Comparison of ENCODE assay signal across 11 mouse cellular contexts in the genomic region with DNA sequence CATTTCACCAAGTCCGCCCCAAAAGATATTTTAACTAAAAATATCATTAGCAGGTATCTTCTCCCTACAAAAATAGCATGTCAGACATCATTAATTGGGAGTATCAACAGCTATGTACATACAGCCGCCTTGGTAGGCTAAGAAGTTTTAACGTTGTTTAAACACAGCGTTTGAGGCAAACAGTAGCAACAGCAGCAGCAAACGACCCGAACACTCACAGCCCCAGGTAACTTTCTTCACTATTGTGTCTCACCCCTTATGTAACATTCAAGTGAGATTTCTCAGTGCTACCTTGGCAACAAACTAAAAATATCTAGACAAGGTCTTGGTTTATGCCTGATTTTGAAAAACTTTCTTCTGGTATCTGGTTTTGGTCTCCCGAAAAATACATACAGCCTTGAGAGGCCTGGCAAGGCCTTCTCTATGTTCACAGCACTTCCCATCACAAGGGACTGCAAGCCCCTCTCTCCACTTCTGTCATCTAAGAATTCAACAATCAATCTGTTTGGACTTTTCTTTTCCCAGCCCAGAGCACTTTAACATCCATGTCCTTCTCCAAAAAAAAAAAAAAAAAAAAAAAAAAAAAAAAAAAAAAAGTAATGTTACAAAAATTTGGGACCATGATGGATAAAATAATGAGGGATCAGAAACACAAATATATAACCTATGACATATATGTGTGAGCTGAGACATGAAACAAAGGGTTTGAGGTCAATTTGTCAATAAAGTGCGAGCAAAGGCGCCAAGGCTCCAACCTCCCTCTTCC. TPM values are rescaled to one million over a fixed set of nuclear protein-coding genes. Genes with fewer than 3 reads are reported as not detected.
DNase-seq lines count a peak whose midpoint lies in the region; ATAC-seq and TF ChIP-seq lines count a peak whose summit lies in the region.
"Had no signal": no experiment of that assay in that cellular context is flagged by ENCODE, and none has a peak within 500 bp of the region (broad histone marks: within the 10 kb centered on the region; RNA-seq: fewer than 3 reads in every experiment).

No protein-coding gene starts in this region.

- no peak overlapping the region; the same call in 1 of the 2 replicates for H3K4me3 ChIP-seq in heart, adult 2 months
- H3K4me3 ChIP-seq in CH12.LX (replicated peaks in 1 of 3; ENCODE audit: low read depth in 2 of 3, low read length in 2 of 3, poor library complexity in 1 of 3) = peak overlapping the region; percentile 75 to 92 (median 82)
- H3K4me3 ChIP-seq in forebrain, embryonic 14.5 days (ENCODE audit: low read depth, low read length) = no peak overlapping the region
- no peak overlapping the region for H3K4me3 ChIP-seq in midbrain, embryonic 11.5 days (ENCODE audit: low read depth, low read length)

- dilution Hi-C loops in CH12.LX (cut with MboI; ENCODE audit: extremely low pct_ligation_motif_present, extremely low pct_unique_long_range_greater_than_20kb, low sequenced_read_pairs) = no loop called here

- no peak for TF ChIP-seq POLR2A in heart, adult 2 months (IDR thresholded peaks at IDR 0.05; ENCODE audit: insufficient read depth, low read depth, low read length)
- TF ChIP-seq POLR2A in CH12.LX (IDR thresholded peaks at IDR 0.05; ENCODE audit: low read depth, low read length) = no peak

- no peaks in the 10 kb centered on the region for H3K27me3 ChIP-seq in heart, adult 2 months (ENCODE audit: control insufficient read depth, insufficient read depth, low read length)
- H3K27me3 ChIP-seq in CH12.LX (replicated peaks) = no peaks in the 10 kb centered on the region
- peaks cover 31% of the 10 kb centered on the region for H3K27me3 ChIP-seq in forebrain, embryonic 14.5 days (replicated peaks; ENCODE audit: control insufficient read depth, insufficient read depth, low read length)
- peaks cover 52% of the 10 kb centered on the region for H3K27me3 ChIP-seq in midbrain, embryonic 11.5 days (ENCODE audit: control insufficient read depth, insufficient read depth, low read length)

- H3K9ac ChIP-seq in heart, adult 2 months (ENCODE audit: low read depth, low read length) = peak overlapping the region; percentile 99
- peak overlapping the region; percentile 67 for H3K9ac ChIP-seq in CH12.LX (ENCODE audit: insufficient read depth, low read depth)
- no peak overlapping the region for H3K9ac ChIP-seq in forebrain, embryonic 14.5 days (ENCODE audit: low read length)
- no peak overlapping the region for H3K9ac ChIP-seq in midbrain, embryonic 11.5 days (ENCODE audit: low read length)
- H3K9ac ChIP-seq: limb, embryonic 15.5 days had no signal

- H3K36me3 ChIP-seq in heart, adult 2 months (ENCODE audit: control insufficient read depth, insufficient read depth, low read length) = peaks cover 8% of the 10 kb centered on the region
- peaks cover 2 to 45% of the 10 kb centered on the region in 2 experiments for H3K36me3 ChIP-seq in CH12.LX (replicated peaks in 1 of 2; ENCODE audit: control insufficient read depth in 1 of 2, insufficient read depth in 1 of 2, low read length in 1 of 2)
- H3K36me3 ChIP-seq in forebrain, embryonic 14.5 days (ENCODE audit: control insufficient read depth, insufficient read depth, low read length) = no peaks in the 10 kb centered on the region
- H3K36me3 ChIP-seq in midbrain, embryonic 11.5 days (ENCODE audit: control insufficient read depth, insufficient read depth, low read length) = no peaks in the 10 kb centered on the region
- H3K36me3 ChIP-seq: limb, embryonic 15.5 days had no signal

- intact Hi-C loops in heart, adult 2 months (cut with DNase I) = no loop called here
- intact Hi-C loops in heart, postnatal 14 days (cut with DNase I) = loop anchor here (5.0 kb wide), 1 partner anchor 301 kb away; no protein-coding TSS in a partner anchor
- intact Hi-C loops in left cerebral cortex, postnatal 25 days (cut with DNase I) = loop anchor here (10.0 kb wide), 1 partner anchor 713 kb away; the partner anchor contains the start of genes Fgfr1op2 and Ints13

- no peak for TF ChIP-seq CTCF in heart, adult 2 months (IDR thresholded peaks at IDR 0.05)
- TF ChIP-seq CTCF in CH12.LX (conservative IDR thresholded peaks at IDR 0.05 in 1 of 2, IDR thresholded peaks at IDR 0.05 in 1 of 2; ENCODE audit: low read depth in 2 of 2, low read length in 2 of 2) = no peak

- no peak for TF ChIP-seq RAD21 in CH12.LX (IDR thresholded peaks at IDR 0.05; ENCODE audit: low read depth, low read length)

- peaks cover 9% of the 10 kb centered on the region for H3K4me1 ChIP-seq in heart, adult 2 months (ENCODE audit: control insufficient read depth, insufficient read depth, low read length)
- peaks cover 11 to 46% of the 10 kb centered on the region in 2 experiments for H3K4me1 ChIP-seq in CH12.LX (ENCODE audit: control insufficient read depth in 1 of 2, insufficient read depth in 2 of 2)
- no peaks in the 10 kb centered on the region; the same call in 1 of the 2 replicates for H3K4me1 ChIP-seq in forebrain, embryonic 14.5 days (ENCODE audit: control insufficient read depth, insufficient read depth, low read length)
- peaks cover 24% of the 10 kb centered on the region for H3K4me1 ChIP-seq in midbrain, embryonic 11.5 days (ENCODE audit: control insufficient read depth, insufficient read depth, low read length)

- no peaks in the 10 kb centered on the region for H3K9me3 ChIP-seq in CH12.LX (replicated peaks; ENCODE audit: low read length)
- no peaks in the 10 kb centered on the region for H3K9me3 ChIP-seq in forebrain, embryonic 14.5 days (replicated peaks; ENCODE audit: control insufficient read depth, low read length)
- H3K9me3 ChIP-seq in midbrain, embryonic 11.5 days (ENCODE audit: control insufficient read depth, low read length) = no peaks in the 10 kb centered on the region
- H3K9me3 ChIP-seq: limb, embryonic 15.5 days had no signal

- no peak for DNase-seq in heart, adult 2 months
- DNase-seq in heart, postnatal 14 days = no peak
- DNase-seq in CH12.LX (ENCODE audit: extremely low read depth) = no peak
- no peak for DNase-seq in forebrain, embryonic 14.5 days (ENCODE audit: low spot score)
- no peak for DNase-seq in midbrain, embryonic 11.5 days (ENCODE audit: low spot score, missing footprints)
- no peak for DNase-seq in kidney, postnatal 14 days
- no peak for DNase-seq in left cerebral cortex, postnatal 25 days (ENCODE audit: low spot score in 2 of 2)
- DNase-seq: gastrocnemius, postnatal 25 days had no signal

- H3K4me2 ChIP-seq in CH12.LX (ENCODE audit: insufficient read depth, low read depth, poor library complexity, severe bottlenecking) = peak overlapping the region; percentile 59
- peak overlapping the region; percentile 99; the same call in 1 of the 2 replicates for H3K4me2 ChIP-seq in forebrain, embryonic 14.5 days (ENCODE audit: low read length)
- peak overlapping the region; percentile 95 for H3K4me2 ChIP-seq in midbrain, embryonic 11.5 days

- no peak for TF ChIP-seq EP300 in heart, adult 2 months (IDR thresholded peaks at IDR 0.05; ENCODE audit: insufficient read depth, low read depth, low read length)
- TF ChIP-seq EP300 in CH12.LX (IDR thresholded peaks at IDR 0.05; ENCODE audit: low read length) = no peak

- ATAC-seq in forebrain, embryonic 14.5 days = no peak
- no peak for ATAC-seq in midbrain, embryonic 11.5 days (ENCODE audit: low FRiP score)
- no peak for ATAC-seq in megakaryocyte-erythroid progenitor cell, adult 5-6 weeks (replicated peaks; ENCODE audit: low FRiP score, low TSS enrichment, poor library complexity, severe bottlenecking)

- H3K27ac ChIP-seq in heart, adult 2 months = peak overlapping the region; percentile 80
- peak overlapping the region; percentile 88 for H3K27ac ChIP-seq in CH12.LX (ENCODE audit: insufficient read depth, low read depth)
- H3K27ac ChIP-seq in forebrain, embryonic 14.5 days (ENCODE audit: low read depth, low read length) = no peak overlapping the region
- no peak overlapping the region for H3K27ac ChIP-seq in midbrain, embryonic 11.5 days (ENCODE audit: low read depth, low read length)
- H3K27ac ChIP-seq: kidney, postnatal 0 days; limb, embryonic 15.5 days had no signal

- in situ Hi-C loops in CH12.LX (cut with MboI; ENCODE audit: low pct_ligation_motif_present, low pct_unique_long_range_greater_than_20kb, low sequenced_read_pairs) = no loop called here

- WGBS in heart, adult 2 months = 64% methylated on average over 9 of the region's 9 CpGs
- 71% methylated on average over 9 of the region's 9 CpGs for WGBS in forebrain, embryonic 14.5 days
- 62% methylated on average over 9 of the region's 9 CpGs for WGBS in midbrain, embryonic 11.5 days

- 0 out of 2 replicates have a peak, but pooled peaks cover 4% of the 10 kb centered on the region for H3K79me2 ChIP-seq in heart, adult 2 months (replicated peaks; ENCODE audit: control insufficient read depth, insufficient read depth, low read length)
- peaks cover 59% of the 10 kb centered on the region for H3K79me2 ChIP-seq in CH12.LX (replicated peaks; ENCODE audit: control insufficient read depth, extremely low read depth, insufficient read depth, poor library complexity, severe bottlenecking)

TF ChIP-seq in CH12.LX, 34 proteins besides CTCF, POLR2A, EP300 and RAD21 (continues in another document):
- TF ChIP-seq KAT2A (IDR thresholded peaks at IDR 0.05; ENCODE audit: insufficient replicate concordance, low read length) (0 out of 2 replicates have a peak, but pooled peaks have one; percentile 30), POLR2AphosphoS2 (IDR thresholded peaks at IDR 0.05; ENCODE audit: low read depth, low read length) (0 out of 2 replicates have a peak, but pooled peaks have one; percentile 21), MXI1 (IDR thresholded peaks at IDR 0.05; ENCODE audit: low read depth, low read length) (no peak; the same call in 1 of the 2 replicates), NELFE (IDR thresholded peaks at IDR 0.05; ENCODE audit: low read depth, low read length) (no peak), MAFK (IDR thresholded peaks at IDR 0.05; ENCODE audit: insufficient replicate concordance, low read length) (no peak), RCOR1 (conservative IDR thresholded peaks at IDR 0.05; ENCODE audit: low read depth, low read length) (no peak), ZC3H11A (IDR thresholded peaks at IDR 0.05; ENCODE audit: low read depth, low read length) (no peak), E2F4 (IDR thresholded peaks at IDR 0.05; ENCODE audit: insufficient replicate concordance, low read depth, low read length) (no peak)

RNA-seq across cellular contexts. Expression of gene Bhlhe41, which starts 3.7 kb away (rescaled TPM):
- 10 to 100 TPM; 10.4 to 32.3 TPM for total RNA-seq in heart, adult 2 months (2021)
- 4.7 and 4.9 TPM in 2 replicates for polyA plus RNA-seq in heart, adult 2 months (2012; rRNA removed)
- total RNA-seq in heart, postnatal 14 days (2021) = 10 to 100 TPM; 12.1 to 15.9 TPM
- total RNA-seq in CH12.LX (2012; rRNA removed) (12.6 and 19.1 TPM in 2 replicates), CH12.LX (2014; rRNA removed) (11.9 and 12.5 TPM in 2 replicates)
- polyA plus RNA-seq in CH12.LX (2012; ENCODE audit: insufficient read length, low read depth) = 105 and 110 TPM in 2 replicates
- 1.7 and 2.5 TPM in 2 replicates for polyA plus RNA-seq in forebrain, embryonic 14.5 days (2014; fragmentation: Nextera tagmentation; extraction: Ambion mirVana)
- polyA plus RNA-seq in midbrain, embryonic 11.5 days (2014; fragmentation: Nextera tagmentation; extraction: Ambion mirVana) = 1.9 and 2.1 TPM in 2 replicates
- not detected in 2 replicates for total RNA-seq in megakaryocyte-erythroid progenitor cell, adult 5-6 weeks (2014; fragmentation: Nextera tagmentation)
- 0.19 TPM in 1 of 2 replicates, not detected in the other for total RNA-seq in megakaryocyte-erythroid progenitor cell, adult 5-6 weeks (2017)
- total RNA-seq in left cerebral cortex, postnatal 25 days (2021) = 10 to 100 TPM; 20.6 to 30.6 TPM

Comparison
In these comparisons a context has a peak if more than half of its experiments do, and no peak if none do; other contexts are left out.
1. H3K27ac ChIP-seq: peak in heart, adult 2 months (single experiment) and CH12.LX (single experiment); none in forebrain, embryonic 14.5 days (single experiment) and midbrain, embryonic 11.5 days (single experiment).
2. H3K4me3 ChIP-seq: peak in CH12.LX (3 of 3); none in heart, adult 2 months (single experiment), forebrain, embryonic 14.5 days (single experiment) and midbrain, embryonic 11.5 days (single experiment).
3. H3K9ac ChIP-seq: peak in heart, adult 2 months (single experiment) and CH12.LX (single experiment); none in forebrain, embryonic 14.5 days (single experiment) and midbrain, embryonic 11.5 days (single experiment).
4. RNA of gene Bhlhe41, which starts 3.7 kb away (total RNA-seq): 10.4 to 32.3 TPM in heart, adult 2 months, 20.6 to 30.6 TPM in left cerebral cortex, postnatal 25 days, 12.1 to 15.9 TPM in heart, postnatal 14 days and 11.9 to 19.1 TPM in CH12.LX; 0.19 TPM in megakaryocyte-erythroid progenitor cell, adult 5-6 weeks; every median in the first group is over 4 times any median in the second.
5. Peak in every context shown above with its lines, with median percentiles within 50 percentile points of each other: H3K4me2 ChIP-seq.